Mouse (Mus musculus): Measurements from ENCODE around the gene Dab2ip. TPM values are rescaled to one million over a fixed set of nuclear protein-coding genes. Genes with fewer than 3 reads are reported as not detected.

Dab2ip gene
- total and polyA plus RNA-seq, 3 experiments: 4.0 to 9.9 TPM; not detected in 1

GRCm38 (mm10) chr2:35607476-35607875 lies 49.4 kb downstream of the Dab2ip start:
- Histone ChIP-seq H3K4me3 (ENCODE audit: control insufficient read depth in 1 of 2, insufficient read depth in 1 of 2, low read depth in 2 of 2, low read length in 2 of 2) (no peak overlapping the region), H3K9ac (ENCODE audit: control insufficient read depth, low read depth, low read length, poor library complexity, severe bottlenecking) (no peak overlapping the region), H3K4me1 (ENCODE audit: control insufficient read depth in 1 of 2, insufficient read depth in 2 of 2, low read length in 2 of 2) (no peaks in the 10 kb centered on the region), H3K27ac (ENCODE audit: control insufficient read depth, low read depth, low read length) (no peak overlapping the region), H3K36me3 (ENCODE audit: control insufficient read depth in 1 of 2, insufficient read depth in 2 of 2, low read length in 2 of 2) (no peaks in the 10 kb centered on the region), H3K79me2 (ENCODE audit: control insufficient read depth, insufficient read depth, low read length, poor library complexity) (no peaks in the 10 kb centered on the region), H3K27me3 (ENCODE audit: control insufficient read depth in 1 of 2, insufficient read depth in 2 of 2, low read length in 2 of 2) (peaks cover 5 to 10% of the 10 kb centered on the region in 2 experiments), H3K9me3 (replicated peaks; ENCODE audit: insufficient read depth, low read length) (no peaks in the 10 kb centered on the region)
- TF ChIP-seq JUND (IDR thresholded peaks at IDR 0.05; ENCODE audit: low read depth, low read length) (no peak), MYB (IDR thresholded peaks at IDR 0.05; ENCODE audit: low read depth, low read length) (no peak), GATA1 (IDR thresholded peaks at IDR 0.05; ENCODE audit: low read depth, low read length) (no peak), POLR2AphosphoS5 (IDR thresholded peaks at IDR 0.05; ENCODE audit: borderline replicate concordance, low read depth, low read length) (no peak), MEF2A (IDR thresholded peaks at IDR 0.05; ENCODE audit: extremely low read depth, insufficient replicate concordance, low read depth, low read length, poor library complexity, severe bottlenecking) (no peak), GABPA (IDR thresholded peaks at IDR 0.05; ENCODE audit: low read depth, low read length) (no peak), TBP (IDR thresholded peaks at IDR 0.05; ENCODE audit: low read depth, low read length) (no peak), POLR2A (IDR thresholded peaks at IDR 0.05; ENCODE audit: control insufficient read depth in 1 of 2, insufficient read depth in 1 of 2, low read depth in 1 of 2, low read length in 2 of 2, poor library complexity in 1 of 2) (no peak), POLR2AphosphoS2 (IDR thresholded peaks at IDR 0.05; ENCODE audit: low read length) (no peak), MAZ (IDR thresholded peaks at IDR 0.05; ENCODE audit: low read depth, low read length) (no peak), KAT2A (conservative IDR thresholded peaks at IDR 0.05; ENCODE audit: low read depth, low read length) (no peak), ZNF384 (IDR thresholded peaks at IDR 0.05; ENCODE audit: low read depth, low read length) (no peak), ZMIZ1 (IDR thresholded peaks at IDR 0.05; ENCODE audit: low read depth, low read length) (no peak), ELF1 (IDR thresholded peaks at IDR 0.05; ENCODE audit: low read depth, low read length) (no peak), CTCF (IDR thresholded peaks at IDR 0.05 in 2 of 3, conservative IDR thresholded peaks at IDR 0.05 in 1 of 3; ENCODE audit: control insufficient read depth in 1 of 3, insufficient read depth in 1 of 3, low read depth in 2 of 3, low read length in 3 of 3, poor library complexity in 1 of 3, severe bottlenecking in 1 of 3) (no peak), MAFK (IDR thresholded peaks at IDR 0.05; ENCODE audit: borderline replicate concordance, low read depth, low read length) (no peak)
- DNase-seq (ENCODE audit: low read depth, low spot score): no peak

DNA sequence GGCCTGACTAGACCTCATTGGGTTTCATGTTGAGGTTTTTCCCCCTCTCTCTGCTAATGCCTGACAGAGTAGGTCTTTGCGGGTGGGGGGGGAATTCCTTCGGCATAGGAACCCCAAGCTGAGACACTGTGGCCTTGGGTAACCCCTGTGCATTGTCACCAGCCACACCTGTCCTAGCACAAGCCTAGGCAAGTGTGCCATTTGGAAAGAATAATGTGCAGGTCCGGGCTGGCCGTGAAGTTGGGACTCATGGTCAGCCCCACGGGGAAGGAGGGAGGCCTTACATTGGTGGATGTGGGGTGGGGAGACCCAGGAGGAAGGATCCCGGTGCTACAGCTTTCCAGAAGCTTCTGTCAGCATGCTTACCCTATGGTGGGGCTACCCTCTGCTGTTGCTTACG lies 50.8 kb downstream of the Dab2ip start:
- H3K27ac ChIP-seq (ENCODE audit: control insufficient read depth, low read depth, low read length): no peak overlapping the region
- H3K4me1 ChIP-seq (ENCODE audit: control insufficient read depth in 1 of 2, insufficient read depth in 2 of 2, low read length in 2 of 2): no peaks in the 10 kb centered on the region
- H3K9me3 ChIP-seq (replicated peaks; ENCODE audit: insufficient read depth, low read length): no peaks in the 10 kb centered on the region
- no peaks in the 10 kb centered on the region for H3K79me2 ChIP-seq (ENCODE audit: control insufficient read depth, insufficient read depth, low read length, poor library complexity)
- DNase-seq (ENCODE audit: low read depth, low spot score): no peak
- peaks cover 6 to 8% of the 10 kb centered on the region in 2 experiments; a peak in 3 of 4 replicates for H3K27me3 ChIP-seq (ENCODE audit: control insufficient read depth in 1 of 2, insufficient read depth in 2 of 2, low read length in 2 of 2)
- H3K9ac ChIP-seq (ENCODE audit: control insufficient read depth, low read depth, low read length, poor library complexity, severe bottlenecking): no peak overlapping the region
- TF ChIP-seq GATA1 (IDR thresholded peaks at IDR 0.05; ENCODE audit: low read depth, low read length) (no peak), CTCF (IDR thresholded peaks at IDR 0.05 in 2 of 3, conservative IDR thresholded peaks at IDR 0.05 in 1 of 3; ENCODE audit: control insufficient read depth in 1 of 3, insufficient read depth in 1 of 3, low read depth in 2 of 3, low read length in 3 of 3, poor library complexity in 1 of 3, severe bottlenecking in 1 of 3) (no peak), MEF2A (IDR thresholded peaks at IDR 0.05; ENCODE audit: extremely low read depth, insufficient replicate concordance, low read depth, low read length, poor library complexity, severe bottlenecking) (no peak), RAD21 (IDR thresholded peaks at IDR 0.05; ENCODE audit: low read depth, low read length) (no peak), ETS1 (IDR thresholded peaks at IDR 0.05; ENCODE audit: low read depth, low read length) (no peak), MAX (IDR thresholded peaks at IDR 0.05; ENCODE audit: low read length) (no peak), EP300 (IDR thresholded peaks at IDR 0.05; ENCODE audit: low read depth in 1 of 2, low read length in 2 of 2) (no peak), POLR2AphosphoS2 (IDR thresholded peaks at IDR 0.05; ENCODE audit: low read length) (no peak), MYB (IDR thresholded peaks at IDR 0.05; ENCODE audit: low read depth, low read length) (no peak), TAL1 (IDR thresholded peaks at IDR 0.05; ENCODE audit: low read length) (no peak), GABPA (IDR thresholded peaks at IDR 0.05; ENCODE audit: low read depth, low read length) (no peak), ZMIZ1 (IDR thresholded peaks at IDR 0.05; ENCODE audit: low read depth, low read length) (no peak), MAFK (IDR thresholded peaks at IDR 0.05; ENCODE audit: borderline replicate concordance, low read depth, low read length) (no peak), POLR2AphosphoS5 (IDR thresholded peaks at IDR 0.05; ENCODE audit: borderline replicate concordance, low read depth, low read length) (no peak), ZNF384 (IDR thresholded peaks at IDR 0.05; ENCODE audit: low read depth, low read length) (no peak), SMC3 (IDR thresholded peaks at IDR 0.05; ENCODE audit: low read depth, low read length) (no peak)
- no peak overlapping the region for H3K4me3 ChIP-seq (ENCODE audit: control insufficient read depth in 1 of 2, insufficient read depth in 1 of 2, low read depth in 2 of 2, low read length in 2 of 2)
- no peaks in the 10 kb centered on the region for H3K36me3 ChIP-seq (ENCODE audit: control insufficient read depth in 1 of 2, insufficient read depth in 2 of 2, low read length in 2 of 2)
